Mouse (Mus musculus): ENCODE results near the gene C530025M09Rik. TPM values are rescaled to one million over a fixed set of nuclear protein-coding genes. Genes with fewer than 3 reads are reported as not detected.

Gene C530025M09Rik
- polyA plus RNA-seq, 1 experiment from 2014 or later = not detected

DNA sequence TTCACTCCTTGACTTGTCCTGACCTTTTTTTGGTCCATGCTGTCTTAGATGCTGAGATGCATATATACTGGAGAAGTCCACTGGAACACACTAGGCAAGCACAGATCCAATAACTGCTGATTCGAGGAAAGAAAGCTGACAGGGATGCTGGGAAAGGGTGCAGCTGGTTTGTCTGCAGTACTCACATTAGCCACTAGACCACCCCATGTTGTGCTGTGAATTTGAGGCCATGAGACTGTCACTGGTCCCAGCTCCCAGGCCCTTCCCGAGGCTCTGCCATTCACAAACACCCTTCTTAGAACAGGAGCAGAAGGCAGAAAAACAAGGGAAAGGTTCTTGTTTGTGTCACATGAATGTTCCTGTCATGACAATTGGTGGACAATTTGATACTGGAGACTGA, 10.8 kb downstream of the C530025M09Rik start:
- H3K9me3 ChIP-seq (replicated peaks; ENCODE audit: control insufficient read depth, low read length) = no peaks in the 10 kb centered on the region
- DNase-seq (ENCODE audit: low spot score) = no peak
- WGBS = 35% methylated on average over 2 of the region's 2 CpGs
- no peak overlapping the region for H3K4me2 ChIP-seq (ENCODE audit: low read depth, low read length)
- H3K36me3 ChIP-seq (replicated peaks; ENCODE audit: control insufficient read depth, insufficient read depth, low read depth, low read length) = no peaks in the 10 kb centered on the region
- H3K4me3 ChIP-seq (ENCODE audit: low read depth, low read length) = no peak overlapping the region
- H3K27ac ChIP-seq (replicated peaks; ENCODE audit: low read depth, low read length) = no peak overlapping the region
- H3K4me1 ChIP-seq (ENCODE audit: control insufficient read depth, insufficient read depth, low read length) = no peaks in the 10 kb centered on the region
- no peak overlapping the region for H3K9ac ChIP-seq (replicated peaks; ENCODE audit: low read length)
- no peak for ATAC-seq (replicated peaks; ENCODE audit: insufficient number of reproducible peaks, low FRiP score, low TSS enrichment, low read depth)
- no peaks in the 10 kb centered on the region for H3K27me3 ChIP-seq (ENCODE audit: control insufficient read depth, insufficient read depth, low read length)

DNA sequence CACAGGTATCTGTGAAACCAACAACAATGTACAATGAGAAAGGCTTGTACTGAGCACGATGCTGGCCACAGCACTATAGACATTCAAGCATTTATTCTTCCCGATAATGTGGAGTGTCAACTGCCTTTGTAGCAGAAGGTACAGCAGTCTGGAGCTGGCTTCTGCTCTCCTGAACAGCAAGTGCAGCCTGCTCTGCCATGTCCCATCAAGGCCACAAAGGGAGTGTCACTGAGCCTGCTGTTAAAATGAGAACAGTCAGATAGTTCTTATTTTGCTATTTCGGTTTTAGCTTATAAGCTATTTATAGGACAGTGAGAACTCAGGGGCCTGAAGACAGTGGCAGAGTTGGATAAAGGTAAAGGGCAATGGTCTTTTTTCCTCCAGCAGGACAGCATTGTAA, 11.3 kb downstream of the C530025M09Rik start:
- no peaks in the 10 kb centered on the region for H3K4me1 ChIP-seq (ENCODE audit: control insufficient read depth, insufficient read depth, low read length)
- no peak overlapping the region for H3K4me3 ChIP-seq (ENCODE audit: low read depth, low read length)
- H3K27ac ChIP-seq (replicated peaks; ENCODE audit: low read depth, low read length) = no peak overlapping the region
- ATAC-seq (replicated peaks; ENCODE audit: insufficient number of reproducible peaks, low FRiP score, low TSS enrichment, low read depth) = no peak
- no peak for DNase-seq (ENCODE audit: low spot score)
- H3K27me3 ChIP-seq (ENCODE audit: control insufficient read depth, insufficient read depth, low read length) = no peaks in the 10 kb centered on the region
- H3K36me3 ChIP-seq (replicated peaks; ENCODE audit: control insufficient read depth, insufficient read depth, low read depth, low read length) = no peaks in the 10 kb centered on the region
- H3K4me2 ChIP-seq (ENCODE audit: low read depth, low read length) = no peak overlapping the region
- 87% methylated on average over 3 of the region's 3 CpGs for WGBS
- H3K9ac ChIP-seq (replicated peaks; ENCODE audit: low read length) = no peak overlapping the region
- H3K9me3 ChIP-seq (replicated peaks; ENCODE audit: control insufficient read depth, low read length) = no peaks in the 10 kb centered on the region

DNA sequence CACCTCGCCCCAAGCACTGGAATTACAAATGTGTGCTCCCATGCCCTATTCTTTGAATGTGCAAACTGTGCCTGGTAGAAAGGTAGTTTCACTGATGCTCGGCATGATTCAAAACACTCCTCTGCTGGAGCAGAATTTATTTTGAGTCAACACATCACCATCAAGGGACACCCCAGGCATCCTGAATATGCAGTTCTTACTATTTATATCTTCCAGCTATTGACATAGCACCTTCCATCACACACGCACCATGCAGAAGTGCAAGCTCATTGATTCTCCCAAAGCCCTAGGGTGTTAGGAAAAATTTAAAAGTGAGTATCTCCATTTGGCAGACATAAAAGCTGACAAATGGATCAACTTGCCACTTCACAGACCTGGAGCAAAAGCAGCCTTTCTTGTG, 12.6 kb downstream of the C530025M09Rik start:
- Histone ChIP-seq H3K27ac (replicated peaks; ENCODE audit: low read depth, low read length) (no peak overlapping the region), H3K4me2 (ENCODE audit: low read depth, low read length) (no peak overlapping the region), H3K9me3 (replicated peaks; ENCODE audit: control insufficient read depth, low read length) (no peaks in the 10 kb centered on the region), H3K9ac (replicated peaks; ENCODE audit: low read length) (no peak overlapping the region), H3K4me3 (ENCODE audit: low read depth, low read length) (no peak overlapping the region), H3K36me3 (replicated peaks; ENCODE audit: control insufficient read depth, insufficient read depth, low read depth, low read length) (no peaks in the 10 kb centered on the region), H3K4me1 (ENCODE audit: control insufficient read depth, insufficient read depth, low read length) (no peaks in the 10 kb centered on the region), H3K27me3 (ENCODE audit: control insufficient read depth, insufficient read depth, low read length) (no peaks in the 10 kb centered on the region)
- ATAC-seq (replicated peaks; ENCODE audit: insufficient number of reproducible peaks, low FRiP score, low TSS enrichment, low read depth) (no peak), DNase-seq (ENCODE audit: low spot score) (no peak)
- WGBS = 78% methylated on average over 3 of the region's 3 CpGs

DNA sequence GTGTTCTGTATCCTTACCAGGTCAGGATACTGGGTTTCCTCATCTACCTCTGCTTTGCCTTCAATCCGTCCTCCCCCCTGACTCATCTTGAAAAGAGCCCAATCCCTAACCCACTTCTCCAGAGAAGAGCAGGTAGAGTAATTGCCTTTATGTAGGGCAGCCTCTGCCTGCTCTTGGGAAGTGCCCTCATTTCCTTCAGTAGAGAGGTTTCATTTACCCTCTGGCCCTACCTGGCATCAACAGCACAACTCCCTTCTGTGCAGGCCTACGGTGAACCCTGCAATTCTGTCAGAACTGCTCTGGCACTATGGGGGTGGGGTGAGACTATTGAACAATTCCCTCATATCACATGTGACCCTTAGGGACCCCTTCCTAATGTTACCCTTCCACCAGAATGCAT, 18.1 kb downstream of the C530025M09Rik start:
- Histone ChIP-seq H3K4me1 (ENCODE audit: control insufficient read depth, insufficient read depth, low read length) (no peaks in the 10 kb centered on the region), H3K9me3 (replicated peaks; ENCODE audit: control insufficient read depth, low read length) (no peaks in the 10 kb centered on the region), H3K36me3 (replicated peaks; ENCODE audit: control insufficient read depth, insufficient read depth, low read depth, low read length) (no peaks in the 10 kb centered on the region), H3K27ac (replicated peaks; ENCODE audit: low read depth, low read length) (no peak overlapping the region), H3K27me3 (ENCODE audit: control insufficient read depth, insufficient read depth, low read length) (no peaks in the 10 kb centered on the region), H3K4me2 (ENCODE audit: low read depth, low read length) (no peak overlapping the region), H3K9ac (replicated peaks; ENCODE audit: low read length) (no peak overlapping the region), H3K4me3 (ENCODE audit: low read depth, low read length) (no peak overlapping the region)
- 79% methylated on average over 2 of the region's 2 CpGs for WGBS
- no peak for DNase-seq (ENCODE audit: low spot score)
- ATAC-seq (replicated peaks; ENCODE audit: insufficient number of reproducible peaks, low FRiP score, low TSS enrichment, low read depth) = no peak

DNA sequence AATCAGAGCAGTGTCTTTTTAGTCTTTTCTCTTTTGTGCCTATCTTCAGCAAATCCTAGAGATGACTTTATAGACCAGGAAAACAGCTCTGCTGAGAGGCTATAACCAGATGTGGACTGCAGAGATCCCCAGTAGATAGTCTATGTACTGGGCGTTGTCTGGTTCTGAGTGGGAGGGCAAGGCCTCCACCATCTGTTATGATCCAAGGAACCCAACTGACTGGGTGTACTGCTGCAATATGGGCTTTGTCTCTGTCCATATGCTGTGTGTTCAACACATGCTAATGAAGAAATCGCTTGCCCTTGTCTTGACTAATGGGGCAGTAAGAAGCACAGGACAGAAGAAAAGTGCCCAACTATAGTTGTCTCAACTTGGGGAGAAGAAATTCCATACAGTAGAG, 25.8 kb downstream of the C530025M09Rik start:
- WGBS = 81% methylated on average over 2 of the region's 2 CpGs
- no peaks in the 10 kb centered on the region for H3K4me1 ChIP-seq (ENCODE audit: control insufficient read depth, insufficient read depth, low read length)
- no peak for ATAC-seq (replicated peaks; ENCODE audit: insufficient number of reproducible peaks, low FRiP score, low TSS enrichment, low read depth)
- no peaks in the 10 kb centered on the region for H3K9me3 ChIP-seq (replicated peaks; ENCODE audit: control insufficient read depth, low read length)
- H3K4me2 ChIP-seq (ENCODE audit: low read depth, low read length) = no peak overlapping the region
- no peak overlapping the region for H3K27ac ChIP-seq (replicated peaks; ENCODE audit: low read depth, low read length)
- H3K9ac ChIP-seq (replicated peaks; ENCODE audit: low read length) = no peak overlapping the region
- DNase-seq (ENCODE audit: low spot score) = no peak
- no peak overlapping the region for H3K4me3 ChIP-seq (ENCODE audit: low read depth, low read length)
- H3K36me3 ChIP-seq (replicated peaks; ENCODE audit: control insufficient read depth, insufficient read depth, low read depth, low read length) = no peaks in the 10 kb centered on the region
- H3K27me3 ChIP-seq (ENCODE audit: control insufficient read depth, insufficient read depth, low read length) = no peaks in the 10 kb centered on the region

DNA sequence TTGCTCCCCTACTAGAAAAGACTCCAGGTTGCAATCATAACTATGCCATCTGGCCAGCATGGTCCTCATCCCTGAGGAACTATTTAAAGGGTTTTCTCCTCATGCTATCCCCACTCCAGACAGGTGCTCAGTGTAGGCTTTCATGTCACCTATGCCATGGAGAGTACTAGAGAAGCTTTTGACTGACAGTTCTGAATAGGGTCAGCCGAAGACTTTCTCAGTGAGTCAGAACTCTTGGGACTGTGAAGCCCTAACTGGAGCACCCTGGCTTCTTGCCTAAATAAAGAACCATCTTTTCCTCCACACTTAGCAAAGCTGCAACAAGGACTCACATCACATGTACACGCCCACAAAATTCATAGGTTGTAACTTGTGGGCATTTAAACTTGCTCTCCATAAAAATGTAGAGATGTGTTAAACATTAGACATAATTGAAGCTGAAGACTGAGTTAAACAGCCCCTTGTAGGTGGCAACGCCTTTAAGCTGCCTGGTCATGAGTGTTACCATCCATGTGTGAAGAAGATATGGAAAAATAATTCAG, 26.3 kb downstream of the C530025M09Rik start:
- H3K4me1 ChIP-seq (ENCODE audit: control insufficient read depth, insufficient read depth, low read length) = no peaks in the 10 kb centered on the region
- no peak overlapping the region for H3K27ac ChIP-seq (replicated peaks; ENCODE audit: low read depth, low read length)
- H3K27me3 ChIP-seq (ENCODE audit: control insufficient read depth, insufficient read depth, low read length) = no peaks in the 10 kb centered on the region
- no peaks in the 10 kb centered on the region for H3K9me3 ChIP-seq (replicated peaks; ENCODE audit: control insufficient read depth, low read length)
- H3K9ac ChIP-seq (replicated peaks; ENCODE audit: low read length) = no peak overlapping the region
- H3K36me3 ChIP-seq (replicated peaks; ENCODE audit: control insufficient read depth, insufficient read depth, low read depth, low read length) = no peaks in the 10 kb centered on the region
- ATAC-seq (replicated peaks; ENCODE audit: insufficient number of reproducible peaks, low FRiP score, low TSS enrichment, low read depth) (no peak), DNase-seq (ENCODE audit: low spot score) (no peak)
- H3K4me2 ChIP-seq (ENCODE audit: low read depth, low read length) = no peak overlapping the region
- 77% methylated on average over 3 of the region's 3 CpGs for WGBS
- H3K4me3 ChIP-seq (ENCODE audit: low read depth, low read length) = no peak overlapping the region

DNA sequence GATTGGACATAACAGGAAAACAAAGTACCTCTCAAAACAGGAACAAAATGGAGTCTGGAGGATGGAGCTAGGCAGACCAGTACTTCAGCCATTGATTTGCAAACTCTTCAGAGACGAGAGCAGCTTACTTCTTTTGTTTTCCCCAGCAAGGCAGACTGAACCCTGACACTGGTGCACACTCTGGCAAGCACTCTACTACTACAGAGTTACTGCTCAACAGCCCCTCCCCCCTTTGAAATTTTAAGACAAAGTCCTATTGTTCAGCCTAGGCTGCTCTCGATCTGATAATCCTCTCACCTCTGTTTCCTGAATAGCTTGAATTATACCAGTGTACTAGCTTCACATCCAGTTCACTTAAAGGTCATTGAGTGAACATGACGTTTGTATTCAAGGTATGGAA, 32.4 kb downstream of the C530025M09Rik start:
- H3K4me2 ChIP-seq (ENCODE audit: low read depth, low read length) = no peak overlapping the region
- no peaks in the 10 kb centered on the region for H3K9me3 ChIP-seq (replicated peaks; ENCODE audit: control insufficient read depth, low read length)
- peak; percentile 94 for ATAC-seq (replicated peaks; ENCODE audit: insufficient number of reproducible peaks, low FRiP score, low TSS enrichment, low read depth)
- no peaks in the 10 kb centered on the region for H3K36me3 ChIP-seq (replicated peaks; ENCODE audit: control insufficient read depth, insufficient read depth, low read depth, low read length)
- H3K27me3 ChIP-seq (ENCODE audit: control insufficient read depth, insufficient read depth, low read length) = no peaks in the 10 kb centered on the region
- H3K9ac ChIP-seq (replicated peaks; ENCODE audit: low read length) = no peak overlapping the region
- 5% methylated on average over 3 of the region's 3 CpGs for WGBS
- peak; percentile 27 for DNase-seq (ENCODE audit: low spot score)
- no peaks in the 10 kb centered on the region for H3K4me1 ChIP-seq (ENCODE audit: control insufficient read depth, insufficient read depth, low read length)
- no peak overlapping the region for H3K4me3 ChIP-seq (ENCODE audit: low read depth, low read length)
- H3K27ac ChIP-seq (replicated peaks; ENCODE audit: low read depth, low read length) = no peak overlapping the region
